Comparison of ENCODE assay signal across 8 mouse cellular contexts in the genomic region with DNA sequence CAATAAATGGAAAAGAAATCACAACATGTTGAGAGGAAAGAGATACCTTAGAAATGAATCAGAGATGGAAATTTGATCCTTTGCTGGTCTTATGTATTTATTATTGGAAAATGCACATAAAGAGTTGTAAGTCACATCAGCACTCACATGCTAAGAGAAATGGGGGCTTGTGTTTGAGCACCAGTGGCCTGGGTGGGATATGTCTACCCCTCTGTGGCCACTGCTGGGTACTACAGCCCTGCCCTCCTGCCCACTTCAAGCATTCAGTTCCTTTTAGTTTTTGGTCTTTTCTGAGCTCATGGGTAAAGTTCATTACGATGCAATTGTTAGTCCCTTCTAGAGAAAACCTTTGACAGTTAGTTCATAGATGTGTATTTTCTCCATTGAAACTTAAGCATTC.
A peak's percentile ranks its signal among the peaks of the same experiment; 100 is the strongest.
DNase-seq lines count a peak whose midpoint lies in the region; ATAC-seq lines count a peak whose summit lies in the region.

No protein-coding gene starts in this region.

- ATAC-seq in hematopoietic stem cell, adult 5-6 weeks (replicated peaks in 1 of 2; ENCODE audit: insufficient read depth in 1 of 2, low FRiP score in 2 of 2, low TSS enrichment in 1 of 2, low read depth in 1 of 2, poor library complexity in 2 of 2, severe bottlenecking in 2 of 2): peak; percentile 85 to 95
- peak; percentile 75 for ATAC-seq in megakaryocyte progenitor cell, adult 5-6 weeks (replicated peaks; ENCODE audit: poor library complexity)
- no peak for ATAC-seq in monocyte, adult 5-6 weeks (replicated peaks; ENCODE audit: insufficient number of reproducible peaks, low FRiP score, low TSS enrichment, poor library complexity, severe bottlenecking)

- DNase-seq in kidney, adult 9 months: peak; percentile 36
- DNase-seq in kidney, adult 11 months: no peak
- DNase-seq in CD8-positive naive resting alpha-beta T cell, adult 2 months (ENCODE audit: low read depth in 2 of 2, low spot score in 2 of 2): peak; percentile 2 to 16
- DNase-seq in Muller cell, postnatal 12 days (ENCODE audit: inconsistent ontology term): peak; percentile 9
- DNase-seq in spleen, adult 12 weeks (ENCODE audit: low spot score): no peak

Comparison
In these comparisons a context has a peak if more than half of its experiments do, and no peak if none do; other contexts are left out.
1. DNase-seq: peak in kidney, adult 9 months (single experiment), CD8-positive naive resting alpha-beta T cell, adult 2 months (2 of 2) and Muller cell, postnatal 12 days (single experiment); none in kidney, adult 11 months (single experiment) and spleen, adult 12 weeks (single experiment).